Mouse (Mus musculus): ENCODE measurements around the gene Taf6l. TPM values are rescaled to one million over a fixed set of nuclear protein-coding genes. Genes with fewer than 3 reads are reported as not detected.

The Taf6l gene
- 6.6 and 7.9 TPM in 2 replicates for polyA plus RNA-seq (2015; fragmentation: Nextera tagmentation; extraction: Ambion mirVana)

GRCm38 (mm10) chr19:8786008-8786781 is at the start of gene Taf6l:
Gene Taf6l, minus strand, starts transcription at chr19:8786417.
- ATAC-seq: peak; percentile 100
- WGBS (ENCODE audit: insufficient replicate concordance): 2% methylated on average over 32 of the region's 32 CpGs
- H3K9ac ChIP-seq (replicated peaks): peak within 1 kb of the TSS; percentile 63

GRCm38 (mm10) chr19:8832971-8833370 is 46.8 kb upstream of the Taf6l start:
- H3K4me1 ChIP-seq (ENCODE audit: insufficient read depth): peaks cover 4% of the 10 kb centered on the region
- 87% methylated on average over 4 of the region's 4 CpGs for WGBS (ENCODE audit: insufficient replicate concordance)
- no peaks in the 10 kb centered on the region for H3K27me3 ChIP-seq (ENCODE audit: insufficient read depth, low read length)
- ATAC-seq (no peak), DNase-seq (no peak)
- TF ChIP-seq EP300 (IDR thresholded peaks at IDR 0.05; ENCODE audit: low read depth) (no peak), CTCF (IDR thresholded peaks at IDR 0.05; ENCODE audit: low read depth) (no peak)
- H3K9me3 ChIP-seq (ENCODE audit: low read length): no peaks in the 10 kb centered on the region
- no peak overlapping the region for H3K9ac ChIP-seq (replicated peaks)
- H3K4me3 ChIP-seq (ENCODE audit: low read depth, low read length): no peak overlapping the region
- no peak overlapping the region for H3K4me2 ChIP-seq (ENCODE audit: low read depth, low read length)
- no peak overlapping the region for H3K27ac ChIP-seq (ENCODE audit: low read depth)
- H3K36me3 ChIP-seq (replicated peaks; ENCODE audit: insufficient read depth, low read length): peaks cover 72% of the 10 kb centered on the region

More at GRCm38 (mm10) chr19:8786008-8786781, at the start of gene Taf6l:
- H3K9me3 ChIP-seq (ENCODE audit: low read length): no peaks in the 10 kb centered on the region
- peaks cover 23% of the 10 kb centered on the region for H3K36me3 ChIP-seq (replicated peaks; ENCODE audit: insufficient read depth, low read length)
- H3K4me3 ChIP-seq (ENCODE audit: low read depth, low read length): peak within 1 kb of the TSS; percentile 62
- H3K27ac ChIP-seq (ENCODE audit: low read depth): peak within 1 kb of the TSS; percentile 57
- H3K4me1 ChIP-seq (ENCODE audit: insufficient read depth): peaks cover 6% of the 10 kb centered on the region; the same call in 1 of the 2 replicates
- peak; percentile 94 for DNase-seq
- no peaks in the 10 kb centered on the region for H3K27me3 ChIP-seq (ENCODE audit: insufficient read depth, low read length)
- TF ChIP-seq EP300 (IDR thresholded peaks at IDR 0.05; ENCODE audit: low read depth) (no peak), CTCF (IDR thresholded peaks at IDR 0.05; ENCODE audit: low read depth) (peak; percentile 48)
- peak within 1 kb of the TSS; percentile 68 for H3K4me2 ChIP-seq (ENCODE audit: low read depth, low read length)

- no peak overlapping the region for H3K4me3 ChIP-seq (ENCODE audit: low read depth, low read length)
- H3K4me2 ChIP-seq (ENCODE audit: low read depth, low read length): no peak overlapping the region
- no peaks in the 10 kb centered on the region for H3K9me3 ChIP-seq (ENCODE audit: low read length)
- no peaks in the 10 kb centered on the region for H3K4me1 ChIP-seq (ENCODE audit: insufficient read depth)
- TF ChIP-seq EP300 (IDR thresholded peaks at IDR 0.05; ENCODE audit: low read depth) (no peak), CTCF (IDR thresholded peaks at IDR 0.05; ENCODE audit: low read depth) (peak; percentile 16)
- H3K9ac ChIP-seq (replicated peaks): no peak overlapping the region
- no peak overlapping the region for H3K27ac ChIP-seq (ENCODE audit: low read depth)
- ATAC-seq (no peak), DNase-seq (no peak)
- H3K36me3 ChIP-seq (replicated peaks; ENCODE audit: insufficient read depth, low read length): peaks cover 89% of the 10 kb centered on the region
- WGBS (ENCODE audit: insufficient replicate concordance): 86% methylated on average over 11 of the region's 11 CpGs
- no peaks in the 10 kb centered on the region for H3K27me3 ChIP-seq (ENCODE audit: insufficient read depth, low read length)
Observed at GRCm38 (mm10) chr19:8831262-8831661, 45.0 kb upstream of the Taf6l start.

- ATAC-seq: no peak
Observed at GRCm38 (mm10) chr19:8830664-8831063, 44.4 kb upstream of the Taf6l start.

GRCm38 (mm10) chr19:8829660-8830059 is 43.4 kb upstream of the Taf6l start, which contains the start of gene AC129217.1:
Gene AC129217.1, plus strand, starts transcription at chr19:8829773.
- WGBS (ENCODE audit: insufficient replicate concordance): 46% methylated on average over 8 of the region's 8 CpGs
- Histone ChIP-seq H3K36me3 (replicated peaks; ENCODE audit: insufficient read depth, low read length) (peaks cover 97% of the 10 kb centered on the region), H3K27ac (ENCODE audit: low read depth) (peak within 1 kb of the TSS; percentile 44), H3K4me1 (ENCODE audit: insufficient read depth) (no peaks in the 10 kb centered on the region), H3K4me2 (ENCODE audit: low read depth, low read length) (peak within 1 kb of the TSS; percentile 15; the same call in 1 of the 2 replicates), H3K4me3 (ENCODE audit: low read depth, low read length) (no peak within 1 kb of the TSS), H3K9me3 (ENCODE audit: low read length) (no peaks in the 10 kb centered on the region), H3K9ac (replicated peaks) (no peak within 1 kb of the TSS; the same call in 1 of the 2 replicates), H3K27me3 (ENCODE audit: insufficient read depth, low read length) (no peaks in the 10 kb centered on the region)
- TF ChIP-seq CTCF (IDR thresholded peaks at IDR 0.05; ENCODE audit: low read depth) (no peak), EP300 (IDR thresholded peaks at IDR 0.05; ENCODE audit: low read depth) (no peak)
- DNase-seq (no peak), ATAC-seq (peak; percentile 33; the same call in 1 of the 2 replicates)

More at GRCm38 (mm10) chr19:8830664-8831063, 44.4 kb upstream of the Taf6l start:
- H3K9me3 ChIP-seq (ENCODE audit: low read length): no peaks in the 10 kb centered on the region
- H3K9ac ChIP-seq (replicated peaks): no peak overlapping the region; the same call in 1 of the 2 replicates
- no peak overlapping the region for H3K4me2 ChIP-seq (ENCODE audit: low read depth, low read length)
- 95% methylated on average over 8 of the region's 8 CpGs for WGBS (ENCODE audit: insufficient replicate concordance)
- DNase-seq: no peak
- no peak for TF ChIP-seq CTCF (IDR thresholded peaks at IDR 0.05; ENCODE audit: low read depth)
- TF ChIP-seq EP300 (IDR thresholded peaks at IDR 0.05; ENCODE audit: low read depth): no peak
- no peak overlapping the region for H3K4me3 ChIP-seq (ENCODE audit: low read depth, low read length)
- peaks cover 92% of the 10 kb centered on the region for H3K36me3 ChIP-seq (replicated peaks; ENCODE audit: insufficient read depth, low read length)
- no peaks in the 10 kb centered on the region for H3K27me3 ChIP-seq (ENCODE audit: insufficient read depth, low read length)
- no peaks in the 10 kb centered on the region for H3K4me1 ChIP-seq (ENCODE audit: insufficient read depth)
- no peak overlapping the region for H3K27ac ChIP-seq (ENCODE audit: low read depth)

- DNase-seq: no peak
- Histone ChIP-seq H3K4me1 (ENCODE audit: insufficient read depth) (peaks cover 21% of the 10 kb centered on the region), H3K27me3 (ENCODE audit: insufficient read depth, low read length) (no peaks in the 10 kb centered on the region), H3K4me3 (ENCODE audit: low read depth, low read length) (peak overlapping the region; percentile 98), H3K9me3 (ENCODE audit: low read length) (no peaks in the 10 kb centered on the region), H3K36me3 (replicated peaks; ENCODE audit: insufficient read depth, low read length) (peaks cover 49% of the 10 kb centered on the region), H3K27ac (ENCODE audit: low read depth) (no peak overlapping the region), H3K9ac (replicated peaks) (peak overlapping the region; percentile 94; the same call in 1 of the 2 replicates), H3K4me2 (ENCODE audit: low read depth, low read length) (peak overlapping the region; percentile 87)
- 80% methylated on average over 8 of the region's 8 CpGs for WGBS (ENCODE audit: insufficient replicate concordance)
- TF ChIP-seq EP300 (IDR thresholded peaks at IDR 0.05; ENCODE audit: low read depth): no peak
- TF ChIP-seq CTCF (IDR thresholded peaks at IDR 0.05; ENCODE audit: low read depth): no peak
- no peak for ATAC-seq
Observed at GRCm38 (mm10) chr19:8822696-8823095, 36.5 kb upstream of the Taf6l start.
